Mouse (Mus musculus) neural tube, embryonic 11.5 days (tissue): ENCODE data around the gene Mex3d. TPM values are rescaled to one million over a fixed set of nuclear protein-coding genes. Genes with fewer than 3 reads are reported as not detected.

Experiments
- microRNA-seq: library from miRNA; unstranded; fragments of <30 nt; microRNA quantifications from one replicate; pipeline ENCODE4, GENCODE M21; 2016
- polyA plus RNA-seq: library from polyadenylated mRNA; unstranded; fragments of >200 nt; fragmentation: Nextera tagmentation; extraction: Ambion mirVana; gene quantifications from 2 replicates; pipeline ENCODE4 v1.2.1, GENCODE M21; 2014

Gene Mex3d
- polyA plus RNA-seq, 1 experiment from 2014 or later = 12.6 TPM

Small RNA genes within 50 kb of the gene (microRNA-seq; reads per million reads assigned to microRNA genes)
- not detected for gene Gm22721

Other genes starting within 250 kb of the Mex3d start
- 376 and 386 TPM in 2 replicates for gene Atp5d, start 249.0 kb downstream of the Mex3d start, polyA plus RNA-seq
- 11.1 and 11.3 TPM in 2 replicates for gene Cbarp, start 246.8 kb downstream of the Mex3d start, polyA plus RNA-seq
- gene Midn, start 239.4 kb downstream of the Mex3d start, polyA plus RNA-seq = 70.0 and 78.2 TPM in 2 replicates
- gene Cirbp, start 221.7 kb downstream of the Mex3d start, polyA plus RNA-seq = 84.0 and 85.1 TPM in 2 replicates
- gene 1600002K03Rik, start 214.7 kb downstream of the Mex3d start, polyA plus RNA-seq = 8.8 and 10.8 TPM in 2 replicates
- 36.2 and 38.9 TPM in 2 replicates for gene Efna2, start 208.2 kb downstream of the Mex3d start, polyA plus RNA-seq
- 59.6 and 61.8 TPM in 2 replicates for gene Mum1, start 161.2 kb downstream of the Mex3d start, polyA plus RNA-seq
- 247 and 261 TPM in 2 replicates for gene Ndufs7, start 138.5 kb downstream of the Mex3d start, polyA plus RNA-seq
- gene Gamt, start 126.6 kb downstream of the Mex3d start, polyA plus RNA-seq = 35.1 and 37.7 TPM in 2 replicates
- 49.8 and 51.9 TPM in 2 replicates for gene Dazap1, start 126.2 kb downstream of the Mex3d start, polyA plus RNA-seq
- 857 and 860 TPM in 2 replicates for gene Rps15, start 95.2 kb downstream of the Mex3d start, polyA plus RNA-seq
- 81.4 and 81.7 TPM in 2 replicates for gene Apc2, start 91.7 kb downstream of the Mex3d start, polyA plus RNA-seq
- gene 2310011J03Rik, start 67.1 kb downstream of the Mex3d start, polyA plus RNA-seq = 37.3 and 40.5 TPM in 2 replicates
- 2.0 and 2.4 TPM in 2 replicates for gene Pcsk4, start 58.2 kb downstream of the Mex3d start, polyA plus RNA-seq
- gene Reep6, start 57.7 kb downstream of the Mex3d start, polyA plus RNA-seq = 4.2 and 5.5 TPM in 2 replicates
- 0.17 and 0.27 TPM in 2 replicates for gene Adamtsl5, start 39.2 kb downstream of the Mex3d start, polyA plus RNA-seq
- gene Plk5, start 31.2 kb downstream of the Mex3d start, polyA plus RNA-seq = 0.17 TPM in 1 of 2 replicates, not detected in the other
- gene Mbd3, start 11.9 kb upstream of the Mex3d start, polyA plus RNA-seq = 262 and 271 TPM in 2 replicates
- 494 and 521 TPM in 2 replicates for gene Uqcr11, start 19.2 kb upstream of the Mex3d start, polyA plus RNA-seq
- gene Tcf3, start 46.0 kb upstream of the Mex3d start, polyA plus RNA-seq = 177 and 178 TPM in 2 replicates
- gene Onecut3, start 107.2 kb upstream of the Mex3d start, polyA plus RNA-seq = 1.3 and 1.4 TPM in 2 replicates
- gene Atp8b3, start 151.5 kb upstream of the Mex3d start, polyA plus RNA-seq = 0.84 and 0.96 TPM in 2 replicates
- gene Rexo1, start 173.9 kb upstream of the Mex3d start, polyA plus RNA-seq = 30.7 and 31.4 TPM in 2 replicates
- gene Klf16, start 189.7 kb upstream of the Mex3d start, polyA plus RNA-seq = 4.5 and 5.5 TPM in 2 replicates
- gene Abhd17a, start 202.7 kb upstream of the Mex3d start, polyA plus RNA-seq = 119 and 120 TPM in 2 replicates
- gene Scamp4, start 215.2 kb upstream of the Mex3d start, polyA plus RNA-seq = 72.1 and 77.7 TPM in 2 replicates
- gene Adat3, start 215.2 kb upstream of the Mex3d start, polyA plus RNA-seq = 8.0 and 10.9 TPM in 2 replicates
- gene Gm49322, start 218.4 kb upstream of the Mex3d start, polyA plus RNA-seq = 2.4 and 3.1 TPM in 2 replicates
- gene Csnk1g2, start 235.2 kb upstream of the Mex3d start, polyA plus RNA-seq = 117 TPM in 2 replicates